Mouse (Mus musculus) ES-E14 (cell line): Measurements from ENCODE around the gene Nell1. TPM values are rescaled to one million over a fixed set of nuclear protein-coding genes. Genes with fewer than 3 reads are reported as not detected.

Experiments used
- DNase-seq: peaks from one replicate; pipeline ENCODE4 v3.0.0-alpha.2; 2013; ENCODE audit warnings: low read depth, low spot score
- H3K27ac ChIP-seq: 2 replicates; pipeline ENCODE4 v1.5.1; 2012; ENCODE audit warnings: low read depth, mild to moderate bottlenecking, low read length, moderate library complexity, mixed read lengths; ENCODE audit not compliant: poor library complexity, insufficient read depth, severe bottlenecking
- H3K36me3 ChIP-seq: 2 replicates; pipeline ENCODE4 v1.6.1; 2012; ENCODE audit warnings: mild to moderate bottlenecking, low read length, moderate library complexity, mixed read lengths; ENCODE audit not compliant: control insufficient read depth, poor library complexity, insufficient read depth, severe bottlenecking
- H3K4me1 ChIP-seq, 2 experiments: fragments of 150-350 bp in 1 of 2; sonication (generic) in 1 of 2; 2 replicates each; pipeline ENCODE4 v1.6.1; 2012; ENCODE audit warnings: low read length in 2 of 2, mild to moderate bottlenecking in 1 of 2, mixed read lengths in 1 of 2; ENCODE audit not compliant: control insufficient read depth in 2 of 2, insufficient read depth in 2 of 2, poor library complexity in 1 of 2
- H3K4me3 ChIP-seq, 2 experiments: fragments of 150-350 bp in 1 of 2; sonication (generic) in 1 of 2; 2 replicates each; pipeline ENCODE4 v1.5.1; 2012; ENCODE audit warnings: low read length in 2 of 2, low read depth in 1 of 2, mild to moderate bottlenecking in 1 of 2, mixed read lengths in 1 of 2; ENCODE audit not compliant: insufficient read depth in 1 of 2, poor library complexity in 1 of 2, severe bottlenecking in 1 of 2
- H3K9ac ChIP-seq: 2 replicates; pipeline ENCODE4 v1.6.1; 2012; ENCODE audit warnings: low read depth, mild to moderate bottlenecking, low read length, mixed read lengths; ENCODE audit not compliant: poor library complexity, insufficient read depth, severe bottlenecking
- H3K9me3 ChIP-seq: fragments of 150-350 bp; sonication (generic); 2 replicates; pipeline ENCODE4 v1.6.1; 2012; ENCODE audit warnings: low read depth, mild to moderate bottlenecking, low read length; ENCODE audit not compliant: control insufficient read depth, insufficient read depth
- CHD2 ChIP-seq: IDR thresholded peaks from 2 replicates; pipeline ENCODE4 v1.6.1; 2014; ENCODE audit warnings: mild to moderate bottlenecking, low read depth, low read length, inconsistent platforms
- HCFC1 ChIP-seq: IDR thresholded peaks from 2 replicates; pipeline ENCODE4 v1.6.1; 2012; ENCODE audit warnings: low read length, inconsistent platforms, borderline replicate concordance; ENCODE audit not compliant: insufficient read depth
- MAFK ChIP-seq: IDR thresholded peaks from 2 replicates; pipeline ENCODE4 v1.6.1; 2014; ENCODE audit warnings: mild to moderate bottlenecking, low read depth, low read length, inconsistent platforms; ENCODE audit not compliant: insufficient read depth
- ZC3H11A ChIP-seq: IDR thresholded peaks from 2 replicates; pipeline ENCODE4 v1.6.1; 2012; ENCODE audit warnings: low read depth, mild to moderate bottlenecking, inconsistent platforms, low read length, borderline replicate concordance
- ZNF384 ChIP-seq: IDR thresholded peaks from 2 replicates; pipeline ENCODE4 v1.6.1; 2012; ENCODE audit warnings: low read depth, low read length, inconsistent platforms
- in situ Hi-C, 2 experiments: fragments of 600-800 bp; cut with MboI; formaldehyde crosslinking; loops; one replicate each; pipeline ENCODE4 v1.15.1; 2025; ENCODE audit warnings: low sequenced_read_pairs in 2 of 2, inconsistent platforms in 1 of 2; ENCODE audit not compliant: unreplicated experiment in 2 of 2
- total RNA-seq: library from RNA; depleted of rRNA; stranded (reverse); fragments of 300-350 nt; gene quantifications from 2 replicates; pipeline ENCODE4 v1.2.3, GENCODE M21; 2012

The Nell1 gene
- total RNA-seq, 1 experiment: 1.8 TPM

- H3K4me3 ChIP-seq: no peak overlapping the region
- TF ChIP-seq CHD2 (no peak), HCFC1 (no peak), ZNF384 (no peak), MAFK (no peak), ZC3H11A (no peak)
- DNase-seq: no peak
- in situ Hi-C loops: no loop called here
- no peaks in the 10 kb centered on the region for H3K36me3 ChIP-seq
- H3K9ac ChIP-seq: no peak overlapping the region
- H3K9me3 ChIP-seq: no peaks in the 10 kb centered on the region
- H3K4me1 ChIP-seq: peaks cover 0 to 17% of the 10 kb centered on the region in 2 experiments; a peak in 2 of 4 replicates
- H3K27ac ChIP-seq: no peak overlapping the region
These were observed 37.8 kb upstream of the Nell1 start for GRCm38 (mm10) chr7:49936821-49937220.

DNA sequence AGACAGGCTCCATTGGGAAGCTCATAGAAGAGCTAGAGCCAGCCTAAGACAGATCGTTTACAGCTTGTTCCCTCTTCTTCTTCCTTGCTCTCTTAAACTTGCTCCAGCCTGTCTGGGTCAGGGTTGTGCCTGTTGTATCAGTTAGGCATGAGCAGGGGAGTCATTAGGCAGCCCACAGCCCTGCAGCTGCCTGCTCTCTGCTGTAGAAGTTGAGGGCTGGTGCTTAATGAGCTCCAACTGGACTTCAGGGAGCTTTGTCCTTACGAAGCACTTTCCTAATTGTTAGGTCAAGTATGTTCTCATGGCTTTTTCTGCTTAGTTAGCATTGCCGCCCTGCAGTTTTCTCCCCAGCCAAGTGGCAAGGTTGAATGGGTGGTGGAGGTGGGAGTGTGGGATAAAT lies 32.6 kb upstream of the Nell1 start:
- H3K27ac ChIP-seq: no peak overlapping the region
- no peaks in the 10 kb centered on the region for H3K9me3 ChIP-seq
- H3K4me1 ChIP-seq: no peaks in the 10 kb centered on the region
- no peaks in the 10 kb centered on the region for H3K36me3 ChIP-seq
- no peak for DNase-seq
- TF ChIP-seq CHD2 (no peak), ZC3H11A (no peak), ZNF384 (no peak), MAFK (no peak), HCFC1 (no peak)
- in situ Hi-C loops: no loop called here
- no peak overlapping the region for H3K9ac ChIP-seq
- H3K4me3 ChIP-seq: no peak overlapping the region

GRCm38 (mm10) chr7:49942490-49942889 lies 32.2 kb upstream of the Nell1 start:
- Histone ChIP-seq H3K27ac (no peak overlapping the region), H3K9ac (no peak overlapping the region), H3K4me3 (no peak overlapping the region), H3K9me3 (no peaks in the 10 kb centered on the region), H3K36me3 (no peaks in the 10 kb centered on the region), H3K4me1 (no peaks in the 10 kb centered on the region)
- in situ Hi-C loops: no loop called here
- DNase-seq: no peak
- TF ChIP-seq MAFK (no peak), ZNF384 (no peak), ZC3H11A (no peak), CHD2 (no peak), HCFC1 (no peak)

DNA sequence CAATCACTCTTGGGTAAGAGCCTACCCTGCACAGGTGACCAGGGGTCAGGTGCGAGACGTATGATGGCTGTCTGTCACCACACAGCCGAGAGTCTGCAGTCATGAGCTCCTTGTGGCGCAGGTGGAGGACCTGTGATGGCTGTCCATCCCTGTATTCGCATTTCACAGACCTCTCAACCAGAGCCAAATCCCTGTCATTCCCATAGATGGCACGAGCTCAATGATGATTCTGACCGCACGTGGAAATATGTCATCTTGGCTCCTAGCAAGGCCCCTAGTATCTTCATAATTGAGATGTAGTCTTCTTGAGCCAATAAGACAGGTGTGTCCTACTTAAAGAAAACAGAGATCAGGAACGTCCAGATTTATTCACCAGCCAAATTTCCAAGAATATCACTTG lies 28.0 kb upstream of the Nell1 start:
- H3K4me1 ChIP-seq: no peaks in the 10 kb centered on the region
- no peak for DNase-seq
- H3K27ac ChIP-seq: no peak overlapping the region
- no peak overlapping the region for H3K4me3 ChIP-seq
- no peaks in the 10 kb centered on the region for H3K36me3 ChIP-seq
- H3K9ac ChIP-seq: no peak overlapping the region
- TF ChIP-seq MAFK (no peak), ZC3H11A (no peak), HCFC1 (no peak), ZNF384 (no peak), CHD2 (no peak)
- in situ Hi-C loops: no loop called here
- no peaks in the 10 kb centered on the region for H3K9me3 ChIP-seq
